Comparison of ENCODE assay signal across 28 mouse cellular contexts in the genomic region with DNA sequence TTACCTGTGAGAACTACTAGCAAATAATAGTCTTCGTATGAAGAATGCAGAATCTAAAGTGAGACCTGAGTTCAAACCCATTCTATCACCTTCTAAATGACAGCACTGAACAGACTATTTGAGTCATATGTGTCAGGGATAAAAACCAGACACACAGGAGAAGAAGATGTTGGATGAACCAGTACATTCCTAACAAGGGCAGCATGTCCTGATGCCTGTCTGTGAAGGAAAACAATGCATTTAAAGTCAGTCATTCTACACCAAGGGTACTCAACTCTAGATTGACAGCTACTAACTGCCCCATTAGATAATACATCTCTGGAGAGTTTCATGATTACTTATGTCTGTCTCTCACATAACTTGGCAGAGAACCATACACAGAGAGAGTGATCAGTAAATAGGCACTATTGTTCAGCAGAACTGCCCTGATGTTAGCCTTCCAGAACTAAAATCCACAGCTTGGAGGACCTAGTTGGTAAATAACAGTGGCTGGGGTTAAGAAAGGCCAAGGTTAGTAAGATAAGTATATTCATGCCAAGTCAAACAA. TPM values are rescaled to one million over a fixed set of nuclear protein-coding genes. Genes with fewer than 3 reads are reported as not detected.
DNase-seq lines count a peak whose midpoint lies in the region; ATAC-seq and TF ChIP-seq lines count a peak whose summit lies in the region.
"Had no signal": no experiment of that assay in that cellular context is flagged by ENCODE, and none has a peak within 500 bp of the region (broad histone marks: within the 10 kb centered on the region; RNA-seq: fewer than 3 reads in every experiment).

No protein-coding gene starts in this region.

- TF ChIP-seq EP300 in heart, postnatal 0 days (IDR thresholded peaks at IDR 0.05; ENCODE audit: low read depth): no peak

- no peak overlapping the region for H3K9ac ChIP-seq in heart, embryonic 11.5 days (ENCODE audit: low read depth, low read length)
- no peak overlapping the region for H3K9ac ChIP-seq in heart, embryonic 12.5 days
- no peak overlapping the region for H3K9ac ChIP-seq in heart, postnatal 0 days (replicated peaks; ENCODE audit: low read depth, low read length)
- H3K9ac ChIP-seq: embryonic facial prominence, embryonic 15.5 days; hindbrain, embryonic 13.5 days; liver, embryonic 13.5 days; neural tube, embryonic 12.5 days had no signal

- H3K4me2 ChIP-seq in heart, embryonic 11.5 days: no peak overlapping the region
- H3K4me2 ChIP-seq in heart, embryonic 12.5 days: no peak overlapping the region
- no peak overlapping the region for H3K4me2 ChIP-seq in heart, postnatal 0 days (ENCODE audit: low read depth, low read length)
- H3K4me2 ChIP-seq: embryonic facial prominence, embryonic 15.5 days; hindbrain, embryonic 13.5 days; liver, embryonic 13.5 days; neural tube, embryonic 12.5 days had no signal

- H3K9me3 ChIP-seq in heart, embryonic 11.5 days (replicated peaks; ENCODE audit: control insufficient read depth, low read length): no peaks in the 10 kb centered on the region
- no peaks in the 10 kb centered on the region for H3K9me3 ChIP-seq in heart, embryonic 12.5 days (replicated peaks)
- H3K9me3 ChIP-seq in heart, postnatal 0 days (replicated peaks; ENCODE audit: control insufficient read depth, low read length): no peaks in the 10 kb centered on the region
- H3K9me3 ChIP-seq: embryonic facial prominence, embryonic 10.5 days; embryonic facial prominence, embryonic 15.5 days; hindbrain, embryonic 13.5 days; liver, embryonic 13.5 days; midbrain, embryonic 10.5 days; neural tube, embryonic 12.5 days had no signal

- no peak overlapping the region for H3K4me3 ChIP-seq in heart, embryonic 11.5 days (ENCODE audit: low read depth, low read length)
- H3K4me3 ChIP-seq in heart, embryonic 12.5 days: no peak overlapping the region
- no peak overlapping the region for H3K4me3 ChIP-seq in heart, postnatal 0 days (ENCODE audit: low read depth, low read length)
- H3K4me3 ChIP-seq: embryonic facial prominence, embryonic 10.5 days; embryonic facial prominence, embryonic 15.5 days; hindbrain, embryonic 13.5 days; liver, embryonic 13.5 days; midbrain, embryonic 10.5 days; myocyte; neural tube, embryonic 12.5 days had no signal

- no peak for TF ChIP-seq CTCF in heart, postnatal 0 days (IDR thresholded peaks at IDR 0.05; ENCODE audit: low read depth)

- no peak for DNase-seq in heart, postnatal 4 days
- DNase-seq in adipocyte (ENCODE audit: low spot score): peak; percentile 12
- no peak for DNase-seq in heart, postnatal 0 days (ENCODE audit: low spot score)
- no peak for DNase-seq in adrenal gland, postnatal 14 days
- DNase-seq: adrenal gland, adult 8-10 months; B cell, adult 2 months; cerebellum, adult 8-10 months; cerebellum, postnatal 25 days; gastrocnemius, postnatal 25 days; kidney, adult 8-10 months; layer of hippocampus, postnatal 36 days; left cerebral cortex, postnatal 4 days; liver, embryonic 13.5 days; lung, adult 2 months; right cerebral cortex, adult 18-20 months had no signal

- ATAC-seq in heart, embryonic 11.5 days (replicated peaks; ENCODE audit: insufficient number of reproducible peaks, low FRiP score, low TSS enrichment): peak; percentile 56
- ATAC-seq in heart, embryonic 12.5 days (ENCODE audit: insufficient number of reproducible peaks, low FRiP score): peak; percentile 65
- no peak; the same call in 1 of the 2 replicates for ATAC-seq in heart, postnatal 0 days (ENCODE audit: insufficient read depth, low read depth)
- ATAC-seq: activated CD4-positive, CD25-positive, alpha-beta regulatory T cell, adult 4 months; forebrain, embryonic 14.5 days; intestine, embryonic 16.5 days had no signal

- 24% methylated on average over 1 of the region's 1 CpGs for WGBS in heart, embryonic 11.5 days (ENCODE audit: insufficient replicate concordance)
- 19% methylated on average over 1 of the region's 1 CpGs for WGBS in heart, embryonic 12.5 days
- 26% methylated on average over 1 of the region's 1 CpGs for WGBS in heart, postnatal 0 days

- no peaks in the 10 kb centered on the region; the same call in 1 of the 2 replicates for H3K36me3 ChIP-seq in heart, embryonic 11.5 days (ENCODE audit: control insufficient read depth, insufficient read depth, low read length)
- no peaks in the 10 kb centered on the region for H3K36me3 ChIP-seq in heart, embryonic 12.5 days
- H3K36me3 ChIP-seq in heart, postnatal 0 days (replicated peaks; ENCODE audit: control insufficient read depth, insufficient read depth, low read length): no peaks in the 10 kb centered on the region; the same call in 1 of the 2 replicates
- H3K36me3 ChIP-seq: embryonic facial prominence, embryonic 10.5 days; embryonic facial prominence, embryonic 15.5 days; hindbrain, embryonic 13.5 days; liver, embryonic 13.5 days; midbrain, embryonic 10.5 days; neural tube, embryonic 12.5 days had no signal

- H3K27me3 ChIP-seq in heart, embryonic 11.5 days (ENCODE audit: control insufficient read depth, insufficient read depth, low read length): no peaks in the 10 kb centered on the region
- no peaks in the 10 kb centered on the region for H3K27me3 ChIP-seq in heart, embryonic 12.5 days (replicated peaks)
- no peaks in the 10 kb centered on the region for H3K27me3 ChIP-seq in heart, postnatal 0 days (ENCODE audit: control insufficient read depth, insufficient read depth, low read length)
- H3K27me3 ChIP-seq: embryonic facial prominence, embryonic 15.5 days; hindbrain, embryonic 13.5 days; liver, embryonic 13.5 days; neural tube, embryonic 12.5 days had no signal

- H3K27ac ChIP-seq in heart, embryonic 11.5 days (ENCODE audit: low read depth, low read length): 0 out of 2 replicates have a peak overlapping the region, but pooled peaks have one; percentile 41
- H3K27ac ChIP-seq in heart, embryonic 12.5 days (ENCODE audit: poor library complexity, severe bottlenecking): peak overlapping the region; percentile 76
- peak overlapping the region; percentile 43 for H3K27ac ChIP-seq in heart, postnatal 0 days (ENCODE audit: low read depth)
- H3K27ac ChIP-seq: embryonic facial prominence, embryonic 10.5 days; embryonic facial prominence, embryonic 15.5 days; hindbrain, embryonic 13.5 days; kidney, postnatal 0 days; liver, embryonic 13.5 days; macrophage; midbrain, embryonic 10.5 days; neural tube, embryonic 12.5 days had no signal

- peaks cover 32% of the 10 kb centered on the region for H3K4me1 ChIP-seq in heart, embryonic 11.5 days (ENCODE audit: control insufficient read depth, insufficient read depth, low read length)
- peaks cover 33% of the 10 kb centered on the region for H3K4me1 ChIP-seq in heart, embryonic 12.5 days (replicated peaks)
- H3K4me1 ChIP-seq in heart, postnatal 0 days (ENCODE audit: control insufficient read depth, insufficient read depth): peaks cover 20% of the 10 kb centered on the region
- H3K4me1 ChIP-seq: embryonic facial prominence, embryonic 10.5 days; embryonic facial prominence, embryonic 15.5 days; midbrain, embryonic 10.5 days; neural tube, embryonic 12.5 days had no signal

RNA-seq across cellular contexts. Expression of a gene that starts 14.6 kb away (rescaled TPM):
- polyA plus RNA-seq in heart, embryonic 11.5 days (2014; fragmentation: Nextera tagmentation; extraction: Ambion mirVana): 24.6 and 27.6 TPM in 2 replicates
- total RNA-seq in heart, postnatal 4 days (2021): 1 to 10 TPM; 9.0 to 10.0 TPM
- 19.9 and 23.7 TPM in 2 replicates for polyA plus RNA-seq in heart, embryonic 12.5 days (2016; fragmentation: Nextera tagmentation; extraction: Ambion mirVana)
- total RNA-seq in heart, postnatal 0 days (2014; rRNA removed; ENCODE audit: low replicate concordance): 18.7 and 26.4 TPM in 2 replicates
- 17.7 and 22.7 TPM in 2 replicates for polyA plus RNA-seq in heart, postnatal 0 days (2015; fragmentation: Nextera tagmentation; extraction: Ambion mirVana)
- 9.4 and 10.4 TPM in 2 replicates for total RNA-seq in adrenal gland, postnatal 14 days (2021)
